Mouse (Mus musculus) cortical plate, adult 2 months (tissue): ENCODE data around the gene Eef1akmt4. TPM values are rescaled to one million over a fixed set of nuclear protein-coding genes. Genes with fewer than 3 reads are reported as not detected.

Source experiments
- H3K27ac ChIP-seq: fragments of 200-500 bp; 2 replicates; pipeline ENCODE4 v1.5.1; 2012; ENCODE audit warnings: low read length, control low read depth, inconsistent platforms; ENCODE audit not compliant: insufficient read depth
- H3K4me1 ChIP-seq: fragments of 200-500 bp; 2 replicates; pipeline ENCODE4 v1.6.1; 2011; ENCODE audit warnings: low read length; ENCODE audit not compliant: control insufficient read depth, insufficient read depth
- H3K4me3 ChIP-seq: fragments of 200-500 bp; 2 replicates; pipeline ENCODE4 v1.5.1; 2011; ENCODE audit warnings: mild to moderate bottlenecking, low read length, control low read depth; ENCODE audit not compliant: insufficient read depth
- CTCF ChIP-seq: fragments of 200-500 bp; IDR thresholded peaks from 2 replicates; pipeline ENCODE4 v1.5.1; 2011; ENCODE audit warnings: mild to moderate bottlenecking, control low read depth, low read length; ENCODE audit not compliant: insufficient read depth; ENCODE audit errors: extremely low read depth
- POLR2A ChIP-seq: fragments of 200-500 bp; IDR thresholded peaks from 2 replicates; pipeline ENCODE4 v1.6.1; 2011; ENCODE audit warnings: mild to moderate bottlenecking, low read length, control low read depth; ENCODE audit not compliant: insufficient read depth; ENCODE audit errors: extremely low read depth
- polyA plus RNA-seq: library from polyadenylated mRNA; depleted of rRNA; stranded (reverse); fragments of >200 nt; gene quantifications from 2 replicates; pipeline ENCODE4 v1.2.3, GENCODE M21; 2012; rRNA removed

The Eef1akmt4 gene
- 2.5 and 3.1 TPM in 2 replicates for polyA plus RNA-seq

DNA sequence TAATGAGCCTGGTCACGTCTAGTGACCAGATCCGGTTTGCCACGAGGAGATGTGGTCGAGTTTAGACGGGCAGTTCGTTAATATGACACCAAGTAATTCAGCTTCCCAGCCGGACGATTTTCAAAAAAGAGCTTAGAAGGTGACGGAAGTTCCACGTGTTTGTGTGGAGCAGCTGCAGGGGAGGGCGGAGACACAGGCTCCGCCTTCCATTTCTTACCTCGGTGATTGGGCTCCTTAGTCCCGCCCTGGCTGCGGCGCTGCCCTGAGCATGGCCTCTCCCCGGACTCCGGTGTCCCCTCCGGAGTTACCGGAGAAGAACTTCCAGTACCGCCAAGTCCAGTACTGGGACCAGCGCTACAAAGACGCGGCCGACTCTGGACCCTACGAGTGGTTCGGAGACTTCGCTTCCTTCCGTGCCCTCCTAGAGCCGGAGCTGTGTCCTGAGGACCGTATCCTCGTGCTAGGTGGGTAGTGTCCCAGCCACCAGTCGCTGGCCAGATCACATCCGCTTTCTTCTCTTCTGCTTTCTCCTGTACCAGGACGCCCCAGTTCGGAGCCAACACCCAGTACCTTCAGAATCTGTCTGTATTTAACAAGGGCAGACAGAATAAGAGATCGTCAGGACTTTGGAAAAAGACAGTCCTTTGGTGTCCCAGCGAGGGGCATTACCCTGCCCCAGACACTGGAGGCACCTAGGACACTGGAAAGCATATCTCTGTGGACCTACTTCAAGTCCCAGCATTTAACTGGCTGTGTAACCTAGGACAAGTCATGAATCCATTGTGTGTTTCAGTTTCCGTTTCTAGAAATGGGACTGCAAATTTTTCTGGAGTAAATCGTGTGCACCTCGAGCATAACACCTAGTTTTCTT, at the start of gene Eef1akmt4, which contains the start of the genes Gm49333 and Alg3:
TSS of gene Eef1akmt4 (plus strand) at position 237 of the 871 bp plus-strand sequence.
TSS of gene Gm49333 (plus strand) at position 254 of the 871 bp plus-strand sequence.
TSS of gene Alg3 (minus strand) at position 379 of the 871 bp plus-strand sequence.
- Histone ChIP-seq H3K4me3 (peak within 1 kb of the TSS; percentile 68), H3K27ac (no peak within 1 kb of the TSS), H3K4me1 (no peaks in the 10 kb centered on the region)
- TF ChIP-seq POLR2A = 0 out of 2 replicates have a peak, but pooled peaks have one; percentile 8
- no peak for TF ChIP-seq CTCF

DNA sequence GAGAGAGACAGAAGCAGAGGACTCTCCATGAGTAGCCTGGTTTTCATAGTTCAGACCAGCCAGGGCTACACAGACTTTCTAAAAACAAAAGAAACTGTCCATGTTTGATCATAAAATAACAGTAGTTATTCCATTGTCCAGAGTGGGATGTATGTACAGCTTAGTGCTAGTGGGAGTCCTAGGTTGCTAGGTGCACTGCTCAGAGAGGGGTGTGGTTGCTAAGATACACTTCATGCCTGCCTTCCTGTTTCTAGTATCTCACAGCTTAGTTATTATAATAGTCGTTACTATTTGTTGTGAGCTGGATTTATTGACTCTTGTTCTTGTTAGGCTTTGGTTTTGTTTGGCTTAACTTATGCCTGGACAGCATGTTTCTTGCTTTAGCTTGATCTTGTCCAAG, 46.3 kb upstream of the Eef1akmt4 start:
- H3K27ac ChIP-seq = no peak overlapping the region
- TF ChIP-seq POLR2A (no peak), CTCF (no peak)
- H3K4me3 ChIP-seq = no peak overlapping the region
- H3K4me1 ChIP-seq = no peaks in the 10 kb centered on the region

DNA sequence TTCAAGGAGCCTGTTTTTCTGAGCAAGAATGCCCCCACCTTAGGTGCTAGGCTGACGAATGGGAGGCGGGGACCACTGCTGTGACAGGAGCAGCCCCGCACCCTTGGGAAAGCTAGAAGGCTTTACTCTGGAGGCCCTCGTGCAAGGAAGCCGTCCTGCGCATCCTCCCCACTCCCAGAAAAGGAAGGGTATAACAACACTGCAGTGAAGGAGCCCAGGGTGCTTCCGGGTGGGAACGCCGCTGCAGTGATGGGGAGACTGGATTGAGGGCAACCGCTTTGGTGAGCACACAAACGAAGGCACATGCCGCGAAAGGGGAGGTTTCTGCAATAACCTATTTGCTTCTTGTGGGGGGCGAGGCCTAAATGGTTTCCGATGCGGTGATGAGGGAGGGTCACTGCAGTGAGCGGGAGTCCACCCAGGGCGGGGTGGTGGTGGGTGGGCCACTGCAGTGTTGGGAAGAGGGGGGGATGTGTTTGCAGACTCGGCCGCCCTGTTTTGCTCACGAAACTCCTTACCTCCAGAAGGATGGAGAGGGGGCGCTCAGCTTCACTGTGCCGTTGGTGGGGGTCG, 21.9 kb upstream of the Eef1akmt4 start, which contains the start of gene Vwa5b2:
TSS of gene Vwa5b2 (plus strand) at position 106 of the 573 bp plus-strand sequence.
- Histone ChIP-seq H3K27ac (no peak within 1 kb of the TSS), H3K4me3 (peak within 1 kb of the TSS; percentile 56), H3K4me1 (no peaks in the 10 kb centered on the region)
- TF ChIP-seq CTCF = no peak
- TF ChIP-seq POLR2A = peak; percentile 36; the same call in 1 of the 2 replicates

DNA sequence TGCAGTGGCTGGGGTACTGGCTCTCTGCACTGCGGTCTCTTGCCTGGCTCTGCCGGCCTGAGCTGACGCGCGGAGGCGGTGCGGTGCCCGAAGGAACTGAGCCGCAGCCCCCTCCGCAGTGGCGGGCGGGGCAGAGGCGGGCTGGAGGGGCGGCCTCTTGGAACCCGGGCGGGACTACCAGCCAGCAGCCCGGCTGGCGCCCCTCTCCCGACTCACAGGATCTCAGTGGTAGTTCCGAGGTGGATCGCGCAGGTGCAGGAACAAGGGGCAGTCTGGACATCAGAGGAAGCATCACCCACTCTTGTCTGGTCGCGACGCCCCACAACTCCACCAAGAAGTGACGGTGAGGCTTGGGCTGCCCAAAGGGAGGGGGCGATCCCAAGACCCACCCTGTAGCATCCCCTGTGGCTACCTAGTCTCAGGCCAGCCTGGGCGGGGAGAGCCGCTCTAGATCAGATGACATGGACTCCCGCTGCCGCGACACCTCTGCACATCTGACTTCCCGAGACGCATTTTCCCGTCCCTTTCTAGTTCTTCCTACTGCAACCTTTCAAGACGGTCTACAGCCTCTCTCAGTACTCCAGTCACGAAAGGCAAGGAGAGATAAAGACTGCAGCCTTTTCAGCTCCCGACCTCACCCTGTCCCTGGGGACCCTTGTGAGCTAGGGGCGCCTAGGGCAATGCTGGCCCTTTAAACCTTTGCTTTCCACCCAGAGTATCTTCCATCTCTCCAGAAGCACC, 21.3 kb upstream of the Eef1akmt4 start:
- Histone ChIP-seq H3K4me1 (no peaks in the 10 kb centered on the region), H3K4me3 (peak overlapping the region; percentile 56), H3K27ac (no peak overlapping the region)
- no peak for TF ChIP-seq CTCF
- no peak for TF ChIP-seq POLR2A

DNA sequence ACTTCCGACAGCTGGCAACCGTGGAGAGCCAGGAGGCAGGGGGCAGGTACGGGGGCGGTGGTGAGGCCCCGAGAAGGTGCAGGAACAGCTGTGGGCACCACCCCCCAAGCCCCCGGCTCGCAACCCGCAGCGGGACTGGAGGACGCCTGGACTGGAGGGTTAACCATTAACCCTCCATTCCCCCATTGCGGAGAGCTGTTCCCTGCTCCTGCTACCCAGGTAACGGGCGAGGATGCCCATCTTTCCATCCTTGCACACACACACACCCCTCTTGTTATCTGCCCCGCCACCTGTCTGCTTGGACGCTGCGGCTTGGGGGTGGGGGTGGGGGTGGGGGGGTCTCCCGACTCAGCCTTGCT, 20.7 kb upstream of the Eef1akmt4 start:
- peak overlapping the region; percentile 56 for H3K4me3 ChIP-seq
- H3K27ac ChIP-seq = no peak overlapping the region
- H3K4me1 ChIP-seq = no peaks in the 10 kb centered on the region
- TF ChIP-seq POLR2A (no peak), CTCF (no peak)

DNA sequence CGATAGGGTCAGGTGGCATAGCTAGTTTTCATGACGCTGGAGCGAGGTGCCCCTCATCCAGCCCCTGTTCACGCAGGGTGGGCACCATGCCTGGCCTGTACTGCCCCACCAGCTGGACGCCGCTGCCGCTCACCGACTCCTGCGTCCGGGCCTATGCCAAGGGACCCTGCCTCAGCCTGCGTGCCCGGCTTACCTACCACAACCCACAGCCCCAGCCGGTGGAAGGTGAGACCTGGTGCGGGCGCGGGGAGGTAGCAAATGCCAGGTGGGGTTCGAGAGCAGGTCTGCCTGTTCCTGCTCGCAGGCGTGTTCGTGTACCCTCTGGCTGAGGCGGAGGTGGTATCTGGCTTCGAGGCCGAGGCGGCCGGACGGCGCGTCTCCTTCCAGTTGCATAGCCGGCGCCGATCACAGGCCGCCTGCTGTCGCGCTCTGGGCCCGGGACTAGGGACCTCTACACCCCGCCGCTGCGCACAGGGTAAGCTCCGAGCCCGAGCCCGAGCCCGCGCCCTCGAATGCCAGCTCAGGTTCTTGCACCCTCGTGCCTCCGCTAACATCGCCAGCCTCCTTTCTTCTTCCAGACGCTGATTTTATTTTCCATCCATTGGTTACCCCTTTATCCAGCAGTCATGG, 20.2 kb upstream of the Eef1akmt4 start:
- Histone ChIP-seq H3K4me1 (no peaks in the 10 kb centered on the region), H3K27ac (no peak overlapping the region), H3K4me3 (peak overlapping the region; percentile 56)
- TF ChIP-seq POLR2A = no peak

DNA sequence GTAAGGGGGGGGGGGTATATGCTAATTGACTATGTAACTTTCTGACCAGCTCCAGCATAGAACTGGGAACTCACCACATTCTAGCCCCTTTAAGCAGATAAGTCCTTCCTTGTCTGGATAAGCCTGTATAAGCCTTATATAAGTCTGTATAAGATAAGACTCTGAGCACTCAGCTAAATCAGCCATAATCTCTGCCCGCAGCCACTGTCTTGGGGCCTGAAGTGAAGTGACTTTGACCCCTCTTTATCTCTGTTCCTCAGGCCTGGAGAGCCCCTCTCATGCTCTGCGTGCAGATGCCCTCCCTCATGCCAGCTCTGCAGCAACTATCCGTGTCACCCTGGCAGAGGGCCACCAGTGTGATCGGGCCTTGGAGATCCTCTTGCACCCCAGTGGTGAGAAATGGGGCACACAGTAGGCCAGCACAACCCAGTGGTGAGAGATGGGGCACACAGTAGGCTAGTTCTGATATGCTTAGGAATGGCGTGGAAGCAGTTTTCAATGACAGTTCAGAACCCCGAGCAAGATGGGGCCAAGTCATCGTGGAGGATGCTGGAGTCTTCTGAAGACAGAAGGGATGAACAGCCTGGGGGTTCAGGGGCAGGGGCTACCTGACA, 16.2 kb upstream of the Eef1akmt4 start:
- no peak for TF ChIP-seq POLR2A
- no peak for TF ChIP-seq CTCF
- no peaks in the 10 kb centered on the region for H3K4me1 ChIP-seq
- H3K27ac ChIP-seq = no peak overlapping the region
- no peak overlapping the region for H3K4me3 ChIP-seq

DNA sequence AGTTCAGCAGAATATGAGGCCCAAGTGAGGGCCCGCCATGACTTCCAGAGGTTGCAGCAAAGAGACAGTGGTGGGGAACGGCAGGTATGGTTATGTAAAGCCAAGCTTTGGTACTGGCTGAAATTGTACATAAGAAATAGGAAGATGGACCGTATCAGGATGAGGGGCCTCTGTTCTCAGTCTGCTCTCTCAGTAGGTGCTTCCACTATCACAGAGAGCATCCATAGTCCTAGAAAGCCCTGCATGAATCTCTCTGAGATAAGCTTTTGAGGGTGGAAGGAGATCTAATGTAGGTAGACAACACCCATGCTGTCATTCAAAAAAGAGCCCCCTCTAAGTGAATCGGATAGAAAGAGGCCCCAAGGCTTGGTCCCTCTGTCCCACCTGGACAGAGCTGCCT, 15.7 kb upstream of the Eef1akmt4 start:
- TF ChIP-seq CTCF = no peak
- H3K4me3 ChIP-seq = no peak overlapping the region
- H3K27ac ChIP-seq = no peak overlapping the region
- H3K4me1 ChIP-seq = no peaks in the 10 kb centered on the region
